Mouse (Mus musculus): ENCODE results near the gene Trabd2b. TPM values are rescaled to one million over a fixed set of nuclear protein-coding genes. Genes with fewer than 3 reads are reported as not detected.

The Trabd2b gene
- polyA plus RNA-seq, 1 experiment = 2.0 TPM

DNA sequence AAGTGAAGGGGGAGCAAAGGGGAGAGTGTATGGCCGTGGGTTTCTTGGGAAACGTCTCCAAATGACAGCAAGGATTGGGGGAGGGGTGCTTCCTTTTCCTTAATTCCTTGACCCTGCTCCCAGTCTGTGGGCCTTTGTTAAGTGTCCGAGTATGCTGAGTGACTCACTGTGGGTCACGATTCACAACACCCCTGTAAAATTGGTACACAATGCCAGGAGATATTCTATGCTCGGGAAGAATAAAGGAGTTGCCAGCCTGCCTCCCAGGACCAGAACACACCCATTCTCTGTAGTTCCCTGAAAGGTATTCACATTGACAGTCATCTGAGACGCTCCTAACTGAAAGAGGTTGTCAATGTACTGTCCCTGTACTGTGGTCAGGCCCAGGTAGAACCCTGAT, 151.2 kb downstream of the Trabd2b start:
- no peak for TF ChIP-seq CTCF (IDR thresholded peaks at IDR 0.05; ENCODE audit: extremely low read depth, insufficient read depth, low read length)
- no peak for TF ChIP-seq POLR2A (IDR thresholded peaks at IDR 0.05; ENCODE audit: extremely low read depth, insufficient read depth, low read length)
- Histone ChIP-seq H3K27ac (ENCODE audit: insufficient read depth, low read length) (no peak overlapping the region), H3K4me3 (ENCODE audit: insufficient read depth, low read length) (no peak overlapping the region), H3K4me1 (ENCODE audit: control insufficient read depth, insufficient read depth, low read length) (no peaks in the 10 kb centered on the region)

DNA sequence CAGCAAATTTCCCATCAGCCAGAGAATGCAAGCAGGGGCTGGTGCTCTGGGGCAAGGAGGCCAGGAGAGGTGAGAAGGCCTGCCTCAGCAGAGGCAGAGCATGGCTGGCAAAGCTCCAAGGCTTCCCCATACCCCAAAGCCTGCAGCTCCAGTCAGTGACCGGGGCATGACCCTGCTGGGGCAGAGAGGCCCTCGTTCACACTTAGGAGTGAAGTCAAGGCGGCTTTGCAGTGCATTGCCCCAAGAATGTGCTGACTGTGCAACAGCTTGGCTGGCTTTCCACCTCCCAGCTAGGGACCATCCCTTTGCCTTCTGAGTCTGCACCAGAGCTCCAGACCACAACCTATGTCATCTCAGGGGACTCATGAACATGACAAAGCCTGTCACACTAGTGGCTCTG, 152.0 kb downstream of the Trabd2b start:
- Histone ChIP-seq H3K27ac (ENCODE audit: insufficient read depth, low read length) (no peak overlapping the region), H3K4me1 (ENCODE audit: control insufficient read depth, insufficient read depth, low read length) (no peaks in the 10 kb centered on the region), H3K4me3 (ENCODE audit: insufficient read depth, low read length) (no peak overlapping the region)
- TF ChIP-seq POLR2A (IDR thresholded peaks at IDR 0.05; ENCODE audit: extremely low read depth, insufficient read depth, low read length) (no peak), CTCF (IDR thresholded peaks at IDR 0.05; ENCODE audit: extremely low read depth, insufficient read depth, low read length) (no peak)

DNA sequence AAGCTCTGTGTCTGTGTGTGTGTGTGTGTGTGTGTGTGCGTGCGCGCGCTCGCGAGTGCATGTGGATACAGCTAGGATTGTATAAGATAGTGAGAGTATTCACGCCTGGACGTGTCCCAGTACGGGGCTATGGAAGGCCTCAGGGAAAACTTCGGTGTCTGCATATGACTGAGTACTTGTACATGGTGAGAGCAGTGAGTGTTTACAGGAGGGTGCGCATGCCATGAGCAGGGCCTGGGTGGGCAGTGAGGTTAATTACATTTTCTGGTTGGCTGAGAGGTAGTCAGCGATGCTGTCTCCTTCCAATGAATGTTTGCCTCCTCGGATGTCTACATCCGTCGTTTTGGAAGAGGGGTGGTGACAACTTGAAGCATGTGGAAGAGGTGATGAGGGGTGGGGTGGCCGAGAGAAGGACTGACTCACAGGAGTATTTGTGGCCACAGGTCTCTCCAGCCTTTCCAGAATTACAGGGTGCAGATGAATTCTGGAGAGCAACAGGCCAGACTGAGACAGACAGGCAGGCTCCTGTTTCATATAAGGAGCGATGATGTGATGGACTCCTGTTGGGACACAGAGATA, 154.2 kb downstream of the Trabd2b start:
- TF ChIP-seq POLR2A (IDR thresholded peaks at IDR 0.05; ENCODE audit: extremely low read depth, insufficient read depth, low read length) (no peak), CTCF (IDR thresholded peaks at IDR 0.05; ENCODE audit: extremely low read depth, insufficient read depth, low read length) (no peak)
- H3K27ac ChIP-seq (ENCODE audit: insufficient read depth, low read length) = no peak overlapping the region

DNA sequence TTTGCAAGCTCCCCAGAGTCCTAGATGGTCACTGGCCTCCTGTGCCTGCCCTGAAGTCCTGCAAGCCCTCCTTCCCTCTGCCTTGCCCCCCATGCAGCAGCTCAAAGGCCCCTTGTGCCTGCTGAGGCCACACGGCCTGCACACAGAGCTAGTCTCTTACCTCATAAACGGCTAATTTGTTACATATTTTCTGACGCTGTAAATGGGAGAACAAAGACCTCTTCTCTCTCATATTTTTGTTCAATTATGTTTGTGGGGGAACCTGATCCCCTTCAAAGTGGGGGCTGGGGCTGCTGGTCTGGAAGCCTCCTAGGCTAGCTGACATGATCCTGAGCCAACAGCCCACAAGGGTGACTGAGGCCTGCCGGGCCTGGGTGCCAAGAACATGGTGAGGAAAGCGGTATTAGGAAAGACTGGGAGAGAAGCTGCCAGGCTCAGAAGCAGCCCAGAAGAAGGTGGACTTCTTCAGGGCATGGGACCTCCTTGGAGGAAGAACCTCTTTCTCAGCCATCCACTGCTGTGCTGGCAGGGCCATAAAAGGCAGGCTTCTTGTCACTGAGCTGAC, 157.7 kb downstream of the Trabd2b start:
- TF ChIP-seq POLR2A (IDR thresholded peaks at IDR 0.05; ENCODE audit: extremely low read depth, insufficient read depth, low read length) (no peak), CTCF (IDR thresholded peaks at IDR 0.05; ENCODE audit: extremely low read depth, insufficient read depth, low read length) (no peak)
- Histone ChIP-seq H3K4me1 (ENCODE audit: control insufficient read depth, insufficient read depth, low read length) (no peaks in the 10 kb centered on the region), H3K27ac (ENCODE audit: insufficient read depth, low read length) (no peak overlapping the region), H3K4me3 (ENCODE audit: insufficient read depth, low read length) (no peak overlapping the region)

More for the DNA sequence above, 154.2 kb downstream of the Trabd2b start:
- Histone ChIP-seq H3K4me1 (ENCODE audit: control insufficient read depth, insufficient read depth, low read length) (no peaks in the 10 kb centered on the region), H3K4me3 (ENCODE audit: insufficient read depth, low read length) (no peak overlapping the region)

DNA sequence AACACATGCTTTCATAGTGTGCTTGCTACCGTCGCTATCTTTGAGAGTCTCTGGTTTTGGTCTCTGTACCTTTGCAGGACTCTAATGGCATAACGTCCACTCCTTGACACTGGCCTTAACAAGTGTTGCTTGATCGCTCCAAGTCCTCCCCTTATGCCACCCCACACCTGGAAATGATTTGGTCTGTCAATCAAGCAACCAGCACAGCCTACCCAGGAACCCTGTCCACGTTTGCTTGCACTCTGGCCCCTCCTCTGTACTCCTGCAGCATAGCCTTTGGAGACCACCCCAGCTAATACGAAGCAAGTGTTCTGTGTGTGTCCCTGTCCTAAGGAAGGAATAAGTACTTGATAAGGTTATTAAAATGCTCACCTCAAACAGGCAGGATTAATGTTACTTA, 161.1 kb downstream of the Trabd2b start:
- no peaks in the 10 kb centered on the region for H3K4me1 ChIP-seq (ENCODE audit: control insufficient read depth, insufficient read depth, low read length)
- no peak overlapping the region for H3K27ac ChIP-seq (ENCODE audit: insufficient read depth, low read length)
- H3K4me3 ChIP-seq (ENCODE audit: insufficient read depth, low read length) = no peak overlapping the region
- no peak for TF ChIP-seq CTCF (IDR thresholded peaks at IDR 0.05; ENCODE audit: extremely low read depth, insufficient read depth, low read length)
- no peak for TF ChIP-seq POLR2A (IDR thresholded peaks at IDR 0.05; ENCODE audit: extremely low read depth, insufficient read depth, low read length)

DNA sequence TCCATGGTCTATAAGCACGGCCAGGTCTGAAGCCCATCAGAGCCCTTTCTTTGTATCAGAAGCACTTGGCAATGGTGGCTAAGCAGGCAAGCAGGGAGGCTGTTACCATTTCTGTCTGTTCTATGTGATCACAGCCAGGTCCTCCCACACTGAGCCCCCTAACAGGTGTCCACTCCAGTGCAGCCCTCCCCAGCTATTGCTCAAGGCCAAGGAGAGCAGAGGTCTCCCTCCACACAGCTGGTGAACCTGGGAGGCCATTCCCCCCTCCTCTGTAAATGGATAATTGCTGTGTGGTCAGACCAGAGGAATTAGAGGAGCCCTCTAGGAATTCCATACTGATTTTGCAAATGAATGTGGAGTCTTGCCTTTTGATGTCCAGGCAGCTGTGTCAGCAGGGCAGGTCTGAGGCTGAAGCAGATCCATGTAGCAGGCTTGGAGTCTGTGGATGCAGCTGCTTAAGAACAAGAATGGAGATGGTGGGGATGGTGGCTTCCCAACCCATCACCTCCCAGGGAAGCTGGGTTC, 161.6 kb downstream of the Trabd2b start:
- Histone ChIP-seq H3K4me1 (ENCODE audit: control insufficient read depth, insufficient read depth, low read length) (no peaks in the 10 kb centered on the region), H3K4me3 (ENCODE audit: insufficient read depth, low read length) (no peak overlapping the region), H3K27ac (ENCODE audit: insufficient read depth, low read length) (no peak overlapping the region)
- TF ChIP-seq CTCF (IDR thresholded peaks at IDR 0.05; ENCODE audit: extremely low read depth, insufficient read depth, low read length) = no peak
- TF ChIP-seq POLR2A (IDR thresholded peaks at IDR 0.05; ENCODE audit: extremely low read depth, insufficient read depth, low read length) = no peak

DNA sequence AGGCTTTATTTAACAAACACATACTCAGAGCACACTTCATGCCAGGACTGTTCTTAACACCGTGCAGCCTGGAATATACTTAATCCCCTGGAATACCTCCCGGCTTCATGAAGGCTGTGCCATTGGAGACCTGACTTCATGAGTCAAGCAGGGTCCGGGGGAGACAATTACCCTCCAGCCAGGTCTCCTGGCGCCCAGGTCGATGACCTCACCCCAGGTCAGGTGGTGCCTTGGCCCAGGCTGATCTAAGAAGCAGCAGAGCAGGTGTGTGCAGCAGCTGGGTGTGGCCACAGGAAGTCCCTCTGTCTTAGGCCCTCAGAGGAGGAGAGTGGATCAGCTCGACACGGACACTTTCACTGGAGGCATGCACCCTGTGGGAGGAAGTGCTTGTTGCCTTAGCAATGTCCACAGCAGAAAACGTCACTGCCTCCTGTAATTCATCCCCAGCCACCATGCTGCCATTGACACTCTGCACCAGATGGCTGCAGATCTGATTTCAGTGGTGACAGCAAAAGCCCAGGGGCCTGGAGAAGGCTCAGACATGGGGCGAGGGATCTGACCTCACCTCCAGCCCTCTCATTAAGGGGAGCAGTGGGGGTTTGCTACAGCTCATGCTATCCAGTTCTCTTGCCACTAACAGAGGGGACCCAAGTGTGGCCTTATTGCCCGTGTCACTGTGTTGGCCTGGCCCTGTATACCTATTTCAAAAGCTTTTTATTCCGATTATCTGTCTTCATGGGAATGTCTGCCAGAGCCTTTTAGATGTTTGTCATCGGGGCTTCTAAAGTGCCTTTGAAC, 171.8 kb downstream of the Trabd2b start:
- H3K4me1 ChIP-seq (ENCODE audit: control insufficient read depth, insufficient read depth, low read length) = no peaks in the 10 kb centered on the region
- TF ChIP-seq CTCF (IDR thresholded peaks at IDR 0.05; ENCODE audit: extremely low read depth, insufficient read depth, low read length) (no peak), POLR2A (IDR thresholded peaks at IDR 0.05; ENCODE audit: extremely low read depth, insufficient read depth, low read length) (no peak)
- H3K27ac ChIP-seq (ENCODE audit: insufficient read depth, low read length) = no peak overlapping the region
- H3K4me3 ChIP-seq (ENCODE audit: insufficient read depth, low read length) = no peak overlapping the region

DNA sequence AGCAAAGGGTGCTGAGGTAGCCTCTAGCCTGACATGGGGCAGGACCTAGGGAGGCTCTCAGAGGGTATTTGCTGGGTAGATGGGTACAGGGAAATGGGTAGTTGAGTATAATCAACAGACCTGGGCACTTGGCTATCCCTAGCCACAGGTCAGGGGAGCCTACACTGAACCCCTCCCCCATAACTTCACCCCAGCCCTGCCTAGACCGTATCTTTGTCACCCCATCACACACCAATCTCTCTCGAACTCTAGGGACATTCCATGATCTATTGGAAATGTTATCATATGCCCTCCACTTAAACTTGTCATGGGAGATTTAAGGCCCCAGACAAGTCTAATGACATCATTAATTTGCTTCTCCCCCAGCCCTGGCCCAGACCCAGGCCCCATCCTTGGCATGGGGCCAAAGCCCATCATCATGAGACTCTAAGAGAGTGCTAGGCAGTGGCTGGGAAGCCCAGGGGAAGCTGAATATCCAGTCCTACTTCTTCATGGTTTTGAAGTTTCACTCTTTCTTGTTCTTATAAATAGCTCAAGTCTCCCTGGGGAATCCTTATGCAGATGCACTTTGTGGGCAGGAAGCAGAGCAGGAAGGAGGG, 177.1 kb downstream of the Trabd2b start:
- no peak for TF ChIP-seq POLR2A (IDR thresholded peaks at IDR 0.05; ENCODE audit: extremely low read depth, insufficient read depth, low read length)
- no peak for TF ChIP-seq CTCF (IDR thresholded peaks at IDR 0.05; ENCODE audit: extremely low read depth, insufficient read depth, low read length)
- H3K27ac ChIP-seq (ENCODE audit: insufficient read depth, low read length) = no peak overlapping the region
- H3K4me3 ChIP-seq (ENCODE audit: insufficient read depth, low read length) = no peak overlapping the region
- H3K4me1 ChIP-seq (ENCODE audit: control insufficient read depth, insufficient read depth, low read length) = peaks cover 2% of the 10 kb centered on the region; the same call in 1 of the 2 replicates

DNA sequence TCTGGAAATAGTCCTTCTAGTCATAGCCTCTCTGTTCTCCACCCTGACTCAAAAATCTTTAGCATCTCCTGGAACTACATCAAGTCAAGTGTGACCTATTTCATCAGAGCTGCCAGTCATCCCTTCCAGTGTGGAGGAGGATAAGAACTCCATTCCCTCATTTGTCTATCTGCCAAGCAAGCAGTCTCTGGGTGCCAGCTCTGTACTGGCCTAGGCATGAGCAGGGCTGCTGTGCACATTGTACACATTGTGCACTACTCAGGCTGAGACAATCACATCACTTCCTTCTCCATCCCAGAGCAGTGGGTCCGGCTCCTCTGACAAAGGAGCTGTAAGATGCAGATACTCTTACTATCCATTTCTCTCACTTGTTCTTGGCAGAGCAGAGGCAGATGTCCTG, 178.2 kb downstream of the Trabd2b start:
- no peak overlapping the region for H3K4me3 ChIP-seq (ENCODE audit: insufficient read depth, low read length)
- peaks cover 2% of the 10 kb centered on the region; the same call in 1 of the 2 replicates for H3K4me1 ChIP-seq (ENCODE audit: control insufficient read depth, insufficient read depth, low read length)
- H3K27ac ChIP-seq (ENCODE audit: insufficient read depth, low read length) = no peak overlapping the region
- TF ChIP-seq CTCF (IDR thresholded peaks at IDR 0.05; ENCODE audit: extremely low read depth, insufficient read depth, low read length) (no peak), POLR2A (IDR thresholded peaks at IDR 0.05; ENCODE audit: extremely low read depth, insufficient read depth, low read length) (no peak)

Data from cortical plate, adult 2 months (tissue).